Mouse (Mus musculus) ZHBTc4 (cell line): ENCODE measurements around the gene Podnl1.

ENCODE experiments used
- DNase-seq: peaks from one replicate; pipeline ENCODE4 v3.0.0-alpha.2; 2011; ENCODE audit warnings: low read depth, low spot score

Gene Podnl1

DNA sequence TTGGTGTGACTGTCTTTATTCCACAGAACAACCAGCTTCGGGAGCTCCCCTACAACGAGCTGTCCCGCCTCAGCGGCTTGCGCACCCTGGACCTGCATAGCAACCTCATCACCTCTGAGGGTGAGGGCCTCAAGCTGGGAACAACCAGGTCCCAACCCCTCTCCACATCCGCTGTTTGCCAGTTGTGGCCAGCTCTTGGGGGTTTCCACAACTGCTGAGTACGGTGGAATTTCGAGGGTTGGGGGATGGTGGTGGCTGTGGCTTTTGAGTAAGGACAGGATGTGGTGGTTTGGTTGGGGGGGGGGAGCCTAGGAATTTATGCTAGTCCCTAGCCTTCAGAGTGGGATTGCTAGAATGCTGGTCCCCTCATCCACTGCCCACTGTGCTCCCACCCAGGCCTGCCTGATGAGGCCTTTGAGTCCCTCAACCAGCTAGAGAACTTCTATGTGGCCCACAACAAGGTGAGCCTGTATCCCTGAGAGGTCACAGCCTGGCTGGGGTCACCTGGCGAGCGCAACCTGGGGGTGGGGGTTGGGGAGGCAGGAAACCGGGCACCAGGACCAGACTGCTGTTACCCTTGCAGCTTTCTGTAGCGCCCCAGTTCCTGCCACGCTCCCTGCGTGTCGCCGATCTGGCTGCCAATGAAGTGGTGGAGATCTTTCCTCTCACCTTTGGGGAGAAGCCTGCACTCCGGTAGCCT lies 1.6 kb downstream of the Podnl1 start:
- DNase-seq: no peak

DNA sequence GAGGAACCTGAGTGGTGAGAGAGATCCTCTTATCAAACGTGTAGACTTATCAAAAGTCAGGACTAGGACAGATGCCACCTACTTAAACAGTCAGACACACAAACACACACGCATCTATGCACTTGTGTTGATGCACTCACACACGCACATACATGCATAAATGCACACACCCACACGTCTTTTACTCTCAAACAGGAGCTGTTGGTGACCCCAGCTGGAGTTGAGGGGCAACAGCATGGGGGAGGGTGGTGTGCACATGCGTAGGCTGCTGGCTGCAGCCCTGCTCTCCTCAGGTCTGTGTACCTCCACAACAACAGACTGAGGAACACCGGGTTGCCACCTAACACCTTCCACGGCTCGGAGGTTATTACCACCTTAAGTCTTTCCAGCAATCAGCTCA lies 2.5 kb downstream of the Podnl1 start:
- DNase-seq: no peak

DNA sequence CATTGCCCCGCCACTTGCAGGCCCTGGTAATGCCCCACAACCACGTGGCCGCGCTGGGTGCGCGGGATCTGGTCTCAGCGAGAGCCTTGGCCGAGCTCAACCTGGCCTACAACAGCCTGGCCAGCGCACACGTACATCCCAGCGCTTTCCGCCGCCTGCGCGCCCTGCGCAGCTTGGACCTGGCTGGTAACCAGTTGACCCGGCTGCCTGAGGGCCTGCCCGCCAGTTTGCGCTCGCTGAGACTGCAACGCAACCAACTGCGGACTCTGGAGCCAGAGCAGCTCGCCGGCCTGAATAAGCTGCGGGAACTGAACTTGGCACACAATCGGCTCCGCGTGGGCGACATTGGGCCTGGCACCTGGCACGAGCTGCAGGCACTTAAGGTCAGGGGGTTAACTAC lies 5.0 kb downstream of the Podnl1 start:
- peak; percentile 67 for DNase-seq

DNA sequence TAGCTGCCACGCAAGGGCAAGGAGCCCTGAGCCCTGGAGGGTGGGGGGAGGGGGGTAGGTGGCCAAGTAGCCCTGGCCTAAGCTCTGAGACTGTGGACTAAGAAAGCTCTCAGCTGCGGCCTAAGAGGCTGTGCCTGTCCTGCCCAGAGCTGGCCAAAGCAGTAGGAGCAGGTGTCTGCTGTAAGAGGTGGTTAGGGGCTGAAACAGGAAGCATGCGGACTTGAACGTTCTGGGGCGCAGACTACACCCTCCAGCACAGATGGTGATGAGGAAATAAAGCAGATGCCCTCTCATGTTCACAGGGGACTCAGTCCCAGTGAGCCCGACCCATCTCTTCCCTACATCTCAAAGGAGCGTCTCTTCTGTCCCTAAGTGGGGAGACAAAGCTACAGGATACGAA lies 6.4 kb downstream of the Podnl1 start:
- DNase-seq: no peak

DNA sequence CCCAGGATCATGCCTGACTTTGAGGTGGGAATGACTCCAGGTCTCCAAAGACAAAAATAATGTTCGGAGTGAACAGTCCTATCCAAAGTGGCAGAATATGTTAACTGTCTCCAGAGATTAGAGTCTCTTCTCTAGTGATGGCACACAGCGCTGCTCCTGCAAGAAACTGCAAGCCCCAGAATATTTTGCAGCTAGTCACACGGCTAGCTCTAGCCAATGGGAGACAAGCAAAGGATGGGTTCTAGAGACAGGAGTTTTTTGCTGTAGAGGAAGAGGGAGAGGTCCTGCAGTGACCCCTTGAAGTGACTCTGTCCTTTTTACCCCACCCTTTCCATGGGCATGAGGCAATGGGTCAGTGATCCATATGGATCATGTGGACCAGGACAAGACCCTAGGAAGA lies 12.1 kb downstream of the Podnl1 start:
- DNase-seq: peak; percentile 57

DNA sequence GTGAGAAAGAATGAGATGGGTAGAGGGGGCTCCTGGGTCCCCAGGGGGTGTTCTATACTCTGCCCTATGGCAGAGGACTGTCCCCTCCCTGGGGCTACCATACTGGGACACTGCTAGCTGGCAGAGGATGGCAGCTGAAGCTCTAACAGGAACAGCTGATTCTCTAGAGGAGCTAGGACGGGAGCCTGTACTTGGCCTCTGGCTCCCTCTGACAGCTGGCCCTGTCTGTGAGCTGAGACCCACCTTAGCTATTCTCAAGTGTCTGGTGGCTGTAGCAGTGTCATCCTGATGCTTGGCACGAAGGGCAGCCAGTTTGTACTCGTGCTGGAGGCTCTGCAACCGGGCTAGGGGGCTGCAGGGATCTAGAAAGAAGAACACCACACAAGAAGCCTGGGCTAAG lies 15.0 kb downstream of the Podnl1 start:
- DNase-seq: no peak

DNA sequence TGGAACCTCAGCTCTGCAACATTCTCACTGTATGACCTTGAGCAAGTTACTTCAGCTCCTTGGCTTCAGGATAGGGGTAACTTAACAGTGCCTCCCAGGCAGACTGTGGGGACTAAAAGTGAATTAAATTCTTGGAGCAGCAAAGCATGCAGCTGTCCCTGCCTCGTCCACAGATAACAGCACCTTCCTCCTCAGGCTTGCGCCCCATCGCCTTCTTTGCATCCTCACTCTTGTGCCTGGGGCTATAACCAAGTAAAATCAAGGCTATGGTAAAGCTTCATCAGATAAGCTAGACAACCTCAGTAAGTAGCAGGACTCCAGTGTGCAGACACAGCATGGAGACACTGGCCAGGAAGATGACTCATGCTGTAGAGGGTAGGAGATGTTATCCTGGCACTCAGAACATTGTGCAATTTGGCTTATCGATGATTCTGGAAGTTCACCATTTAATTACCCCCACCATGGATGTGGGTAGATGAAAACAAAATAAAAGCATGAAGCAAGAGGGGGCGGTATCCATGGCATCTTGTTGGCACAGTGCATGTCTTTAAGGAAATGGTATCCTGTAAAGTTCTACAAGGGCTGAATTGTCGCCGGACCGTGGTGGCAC lies 19.0 kb downstream of the Podnl1 start:
- no peak for DNase-seq

DNA sequence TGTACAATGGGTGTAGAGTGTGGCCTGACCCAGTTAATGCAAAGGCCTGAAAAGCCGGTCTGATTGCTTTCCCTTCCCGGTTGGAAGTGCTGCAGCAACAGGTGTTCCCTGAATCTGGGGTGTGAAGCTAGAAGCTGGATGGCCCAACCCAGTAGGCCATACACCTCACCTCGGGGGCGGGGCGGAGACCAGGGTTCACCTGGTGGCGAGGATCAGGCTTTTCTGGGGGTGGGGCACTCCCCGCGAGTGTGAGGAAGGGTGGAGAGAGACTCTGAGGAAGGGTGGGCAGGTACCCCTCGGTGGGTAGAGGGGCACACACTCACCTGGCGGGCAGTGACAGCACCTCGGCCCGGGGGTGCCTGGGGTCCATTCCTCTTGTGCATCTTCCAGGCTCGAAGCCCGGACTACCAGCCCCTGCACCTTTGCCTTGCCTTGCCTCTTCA lies 21.6 kb downstream of the Podnl1 start:
- peak; percentile 31 for DNase-seq

DNA sequence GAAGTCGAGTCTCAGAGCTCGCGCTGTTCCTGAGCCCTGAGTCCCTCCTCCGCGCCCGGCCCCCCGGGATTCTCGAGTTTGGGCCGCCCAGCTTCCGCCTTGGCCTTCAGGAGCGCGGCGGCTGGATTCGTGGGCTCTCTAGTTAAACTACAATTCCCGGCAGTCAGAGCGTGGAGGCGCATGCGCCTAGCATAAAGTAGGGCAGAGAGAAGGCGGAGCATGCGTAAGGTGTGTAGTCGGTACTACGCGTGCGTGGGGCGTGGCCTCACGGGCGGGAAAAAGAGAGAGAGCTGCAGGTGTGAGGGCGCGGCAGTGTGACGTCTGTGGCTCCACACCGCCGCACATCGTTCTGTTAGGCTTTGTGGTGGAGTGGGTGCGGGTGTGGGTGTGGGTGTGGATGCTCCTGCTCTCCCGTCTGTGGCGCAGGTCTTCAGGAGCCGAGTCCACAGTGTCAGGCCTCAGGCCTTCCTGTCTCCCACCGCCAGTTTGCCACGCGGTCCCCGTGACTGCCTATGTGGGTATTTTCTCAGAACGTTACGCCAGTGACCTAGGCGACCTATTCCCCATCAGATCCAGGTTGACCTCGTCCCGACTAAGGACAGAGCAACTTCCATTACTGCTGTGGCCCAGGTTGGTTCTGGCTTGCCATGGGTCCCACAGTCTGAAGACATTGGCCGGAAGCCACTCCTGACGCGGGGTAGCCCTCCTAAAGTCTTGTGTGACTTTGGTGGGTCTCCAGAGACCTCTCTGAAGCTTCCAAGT lies 22.2 kb downstream of the Podnl1 start, which contains the start of the genes Cc2d1a and 4930432K21Rik:
TSS of gene Cc2d1a (minus strand) at position 168 of the 762 bp plus-strand sequence.
TSS of gene 4930432K21Rik (plus strand) at position 257 of the 762 bp plus-strand sequence.
- peak; percentile 98 for DNase-seq

DNA sequence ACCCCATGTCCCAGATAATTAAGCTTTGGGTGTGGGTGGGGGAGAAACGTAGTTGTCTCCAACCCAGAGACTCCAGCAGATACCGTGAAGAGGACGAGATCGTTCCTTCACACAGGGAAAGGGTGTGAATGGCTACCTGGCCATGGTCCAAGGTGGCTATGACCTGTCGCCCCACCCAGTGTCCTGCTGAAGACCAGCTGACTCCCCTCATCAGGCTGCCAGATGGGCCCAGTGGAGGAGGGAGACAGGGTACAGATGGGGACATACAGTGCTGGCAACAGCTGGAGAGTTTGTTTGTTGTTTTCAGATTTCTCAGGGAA lies 22.7 kb downstream of the Podnl1 start:
- DNase-seq: no peak

DNA sequence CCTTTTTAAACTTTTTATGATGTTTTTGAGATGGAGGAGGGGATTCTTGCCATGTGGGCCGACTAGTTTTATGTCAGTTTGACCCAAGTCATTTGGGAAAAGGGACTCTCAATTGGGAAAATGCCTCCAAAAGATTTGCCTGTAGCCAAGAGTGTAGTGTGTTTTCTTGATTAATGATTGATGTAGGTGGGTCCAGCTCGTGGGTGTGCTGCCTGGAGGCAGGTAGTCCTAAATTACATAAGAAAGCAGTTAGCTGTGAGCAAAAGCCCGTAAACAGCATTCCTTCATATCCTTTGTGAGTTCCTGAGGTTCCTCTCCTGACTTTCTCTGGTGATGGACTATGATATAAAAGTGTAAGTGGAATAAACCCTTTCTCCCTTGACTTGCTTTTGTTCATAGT lies 23.4 kb downstream of the Podnl1 start:
- DNase-seq: peak; percentile 56

DNA sequence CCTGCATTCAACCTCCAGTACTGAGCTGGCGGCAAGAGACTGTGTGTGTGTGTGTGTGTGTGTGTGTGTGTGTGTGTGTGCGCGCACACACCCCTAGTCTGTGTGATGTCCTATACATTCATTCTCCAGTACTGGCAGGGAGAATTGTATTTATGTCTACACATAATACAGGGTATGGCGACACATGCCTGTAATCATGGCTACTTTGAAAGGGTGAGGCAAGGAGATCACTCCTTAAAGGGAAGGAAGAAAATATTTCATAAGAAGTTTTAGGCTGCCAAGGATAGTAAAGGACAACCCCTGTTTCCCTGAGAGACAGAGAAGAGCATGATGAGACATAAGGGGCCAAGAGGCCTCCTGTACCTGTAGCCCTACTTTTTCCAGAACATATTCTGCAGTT lies 31.8 kb downstream of the Podnl1 start:
- DNase-seq: no peak

DNA sequence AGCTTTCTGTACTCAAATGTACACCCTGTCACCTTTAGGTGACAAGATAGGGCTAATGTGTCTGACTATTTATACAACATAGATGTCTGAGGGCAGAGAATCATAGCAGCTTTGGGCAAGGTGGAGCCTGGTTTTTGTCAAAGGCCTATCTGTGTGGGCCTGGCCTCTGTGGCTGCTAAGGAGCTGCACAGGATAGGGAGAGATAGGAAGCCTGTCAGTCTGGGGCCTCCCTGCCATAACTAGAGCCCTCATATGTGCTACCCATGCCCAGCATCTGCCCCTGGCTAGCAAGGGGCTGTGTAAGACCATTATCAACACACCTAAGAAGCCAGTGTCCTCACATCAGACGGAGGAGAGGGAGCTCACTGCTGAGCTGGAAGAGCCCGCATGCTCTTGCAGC lies 41.9 kb downstream of the Podnl1 start:
- no peak for DNase-seq

DNA sequence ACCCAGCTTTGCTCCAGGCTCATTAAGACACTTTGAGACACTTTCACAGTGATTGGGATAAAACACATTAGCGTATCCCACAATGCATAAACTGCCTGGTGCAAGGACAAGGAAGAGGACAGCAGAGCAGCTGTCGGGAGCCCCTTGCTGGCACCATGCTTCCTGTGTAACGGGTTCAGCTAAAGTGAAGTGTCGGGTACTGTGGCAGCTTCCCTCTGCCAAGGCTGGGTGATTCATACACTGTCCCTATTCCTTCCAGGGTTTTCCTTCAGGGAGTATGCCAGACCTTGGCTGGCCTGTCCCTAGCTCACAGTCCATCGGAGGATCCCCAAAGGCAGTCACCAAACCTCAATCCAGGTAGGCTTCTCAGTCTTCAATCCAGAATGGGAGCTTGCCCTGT lies 44.3 kb downstream of the Podnl1 start:
- DNase-seq: no peak

DNA sequence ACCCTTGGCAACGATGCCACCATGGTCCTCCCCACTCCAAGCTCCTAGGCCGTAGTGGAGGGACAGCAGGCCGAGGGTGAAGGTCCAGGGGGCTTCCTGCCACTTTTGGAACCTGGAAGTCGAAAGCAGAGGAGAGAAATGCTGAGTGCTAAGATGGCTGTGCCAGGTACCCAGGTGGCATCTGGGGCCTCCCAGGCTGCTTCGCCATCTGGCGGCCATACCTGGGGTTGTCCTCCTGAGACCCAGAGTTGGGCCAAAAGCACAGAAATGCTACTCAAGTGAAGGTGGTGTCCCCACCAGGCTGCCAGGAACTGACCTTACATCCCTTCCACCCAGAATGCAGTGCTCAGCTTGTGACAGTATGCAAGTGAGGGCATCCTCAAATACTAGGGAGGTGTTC lies 48.1 kb downstream of the Podnl1 start:
- DNase-seq: no peak

DNA sequence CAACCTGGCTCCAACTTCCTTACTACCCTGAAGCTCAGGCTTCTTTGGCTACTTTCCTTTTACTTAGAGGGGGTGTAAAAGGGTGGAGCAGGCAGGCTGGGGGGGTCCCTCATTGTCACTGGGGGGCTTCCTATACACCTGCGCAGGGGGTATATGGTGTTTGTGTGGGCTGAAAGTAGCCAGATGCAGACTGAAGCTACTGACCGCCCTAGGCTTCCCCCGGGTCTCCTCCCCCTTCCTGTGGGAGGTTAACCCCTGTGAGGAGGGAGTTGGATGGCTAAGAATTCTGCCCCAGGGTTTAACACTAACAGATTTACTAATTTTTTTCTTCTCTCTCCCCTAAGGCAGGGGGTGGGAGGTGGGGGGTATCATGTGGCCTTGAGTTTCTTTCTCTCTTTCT lies 50.8 kb downstream of the Podnl1 start:
- no peak for DNase-seq

DNA sequence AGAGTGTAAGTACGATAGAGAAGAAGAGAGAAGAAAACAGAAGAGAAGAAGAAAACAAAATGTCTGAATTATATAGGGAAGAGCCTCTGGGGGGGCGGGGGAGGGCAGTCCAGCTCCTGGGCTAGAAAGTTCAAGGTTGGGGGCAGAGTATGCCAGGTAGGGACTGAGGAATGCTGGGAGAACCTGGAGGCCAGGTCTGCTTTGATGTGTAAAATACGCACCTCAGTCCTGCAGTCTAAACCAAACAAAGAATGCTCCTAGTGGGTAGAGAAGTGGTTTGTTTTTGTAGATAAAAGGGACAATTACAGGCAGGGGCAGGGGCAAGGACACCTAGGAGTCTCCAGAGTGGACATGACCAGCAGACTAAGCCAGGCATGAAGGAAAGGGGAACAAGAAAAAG lies 51.6 kb downstream of the Podnl1 start:
- peak; percentile 56 for DNase-seq

DNA sequence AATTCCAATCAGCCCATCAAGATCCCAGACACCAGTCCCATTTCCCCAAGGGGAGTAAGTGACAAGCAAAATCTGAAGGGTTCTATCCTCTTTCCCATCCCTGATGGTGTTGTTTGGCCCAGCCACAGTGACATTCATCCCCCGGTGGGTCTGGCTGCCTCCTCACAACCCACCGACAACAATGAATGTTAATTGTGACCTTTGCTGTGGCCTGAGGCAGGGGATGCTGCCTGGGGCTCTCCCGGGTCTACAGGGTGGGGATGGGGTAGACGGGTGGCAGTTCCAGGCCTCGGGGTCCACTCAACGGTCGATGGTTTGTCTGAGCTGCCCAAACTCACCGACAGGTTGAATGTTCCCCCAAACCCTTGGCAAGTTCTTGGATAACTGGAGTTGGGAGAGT lies 52.8 kb downstream of the Podnl1 start:
- peak; percentile 30 for DNase-seq

DNA sequence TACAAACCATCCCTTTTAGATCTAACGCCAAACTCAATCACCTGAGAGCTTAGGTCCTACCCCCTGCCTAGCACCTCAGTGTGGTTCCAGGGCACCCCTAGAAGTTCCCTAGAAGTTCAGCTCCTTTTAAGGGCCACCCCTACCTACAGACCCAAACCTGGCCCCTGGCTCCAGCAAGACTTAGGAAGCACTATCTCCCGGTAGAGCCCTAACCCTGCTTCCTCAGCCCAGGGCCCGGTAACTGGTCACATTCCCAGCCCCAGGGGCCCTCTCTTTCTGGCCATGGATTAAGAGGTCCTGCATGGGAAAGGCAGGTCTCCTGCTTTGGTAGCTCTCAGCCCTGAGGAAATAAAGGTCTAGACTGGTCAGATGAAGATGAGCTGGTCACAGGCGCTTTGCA lies 54.2 kb downstream of the Podnl1 start:
- DNase-seq: no peak

DNA sequence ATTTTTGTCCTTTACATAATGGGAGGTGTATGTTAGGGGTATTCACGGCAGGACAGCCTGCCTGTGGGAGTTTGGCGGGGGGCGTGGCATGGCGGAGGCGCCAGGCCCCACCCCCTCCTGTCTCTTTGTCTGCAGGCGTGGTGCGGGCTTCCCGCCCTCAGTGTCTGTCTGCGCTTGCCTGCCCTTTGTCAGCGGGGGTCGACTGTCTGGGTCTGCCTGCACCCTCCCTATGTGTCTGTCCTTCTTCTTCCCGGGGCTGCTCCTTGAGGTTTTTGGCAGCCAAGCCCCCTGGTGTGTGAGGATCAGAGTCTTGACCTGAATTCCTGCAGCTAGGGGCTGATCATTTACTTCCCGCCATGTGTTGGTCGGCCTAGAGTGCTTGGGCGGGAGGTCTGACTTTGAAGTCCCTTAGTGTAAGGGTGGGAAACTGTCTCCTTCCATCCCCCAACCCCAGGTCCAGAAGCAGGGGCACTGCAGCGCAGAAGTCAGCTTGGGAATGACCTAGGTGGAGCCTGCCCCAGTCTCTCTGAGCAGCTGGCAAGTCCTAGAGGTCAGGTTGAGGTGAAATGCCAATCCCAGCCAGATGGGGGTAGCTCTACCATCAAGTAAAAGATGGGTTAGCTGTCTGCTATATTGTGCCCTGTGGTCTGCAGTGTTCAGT lies 54.9 kb downstream of the Podnl1 start:
- peak; percentile 94 for DNase-seq
